Mouse (Mus musculus) testis, adult 2 months (tissue): ENCODE measurements at regions not wholly inside any gene's neighbourhood (a gene's known extent, or its start where the extent isn't known, plus 50 kb on each side); places are given as distances from the start of the nearest gene placed in this dataset.

ENCODE experiments used
- CTCF ChIP-seq: fragments of 200-500 bp; IDR thresholded peaks from 2 replicates; pipeline ENCODE4 v1.5.1; 2012; ENCODE audit warnings: low read depth, mild to moderate bottlenecking, inconsistent platforms, low read length, moderate library complexity; ENCODE audit not compliant: control insufficient read depth, insufficient read depth, insufficient replicate concordance
- POLR2A ChIP-seq: fragments of 200-500 bp; IDR thresholded peaks from 2 replicates; pipeline ENCODE4 v1.6.1; 2012; ENCODE audit warnings: low read depth, mild to moderate bottlenecking, inconsistent platforms, low read length, moderate library complexity; ENCODE audit not compliant: control insufficient read depth

GRCm38 (mm10) chr10:124803997-124804614 is 585.2 kb downstream of the Slc16a7 start:
- TF ChIP-seq POLR2A (no peak), CTCF (no peak)
